Mouse (Mus musculus) bone marrow macrophage, adult 2 months (primary cell): ENCODE results near the gene Tdo2. TPM values are rescaled to one million over a fixed set of nuclear protein-coding genes. Genes with fewer than 3 reads are reported as not detected.

Experiments used
- H3K27ac ChIP-seq: 2 replicates; pipeline ENCODE4 v1.5.1; 2012; ENCODE audit warnings: low read depth, low read length; ENCODE audit not compliant: insufficient read depth
- H3K4me1 ChIP-seq: 2 replicates; pipeline ENCODE4 v1.6.1; 2012; ENCODE audit warnings: low read length; ENCODE audit not compliant: control insufficient read depth, insufficient read depth
- H3K4me3 ChIP-seq: 2 replicates; pipeline ENCODE4 v1.5.1; 2012; ENCODE audit warnings: mild to moderate bottlenecking, low read length, moderate library complexity; ENCODE audit not compliant: insufficient read depth
- CTCF ChIP-seq: IDR thresholded peaks from 2 replicates; pipeline ENCODE4 v1.5.1; 2012; ENCODE audit warnings: low read depth, mild to moderate bottlenecking, low read length, moderate library complexity
- POLR2A ChIP-seq: IDR thresholded peaks from 2 replicates; pipeline ENCODE4 v1.6.1; 2012; ENCODE audit warnings: mild to moderate bottlenecking, low read depth, low read length, borderline replicate concordance
- polyA plus RNA-seq: library from polyadenylated mRNA; stranded (reverse); fragments of >200 nt; gene quantifications from 2 replicates; pipeline ENCODE4 v1.2.4, GENCODE M21; 2012; ENCODE audit not compliant: missing spikeins, insufficient read depth, insufficient read length

The Tdo2 gene
- polyA plus RNA-seq, 1 experiment: not detected

GRCm38 (mm10) chr3:81944851-81945393, 31.1 kb downstream of the Tdo2 start:
- Histone ChIP-seq H3K27ac (no peak overlapping the region), H3K4me1 (no peaks in the 10 kb centered on the region), H3K4me3 (no peak overlapping the region)
- no peak for TF ChIP-seq POLR2A

- Histone ChIP-seq H3K27ac (no peak overlapping the region), H3K4me3 (no peak overlapping the region), H3K4me1 (no peaks in the 10 kb centered on the region)
- no peak for TF ChIP-seq CTCF
- no peak for TF ChIP-seq POLR2A
Measured at GRCm38 (mm10) chr3:81943097-81943496, 32.9 kb downstream of the Tdo2 start.

DNA sequence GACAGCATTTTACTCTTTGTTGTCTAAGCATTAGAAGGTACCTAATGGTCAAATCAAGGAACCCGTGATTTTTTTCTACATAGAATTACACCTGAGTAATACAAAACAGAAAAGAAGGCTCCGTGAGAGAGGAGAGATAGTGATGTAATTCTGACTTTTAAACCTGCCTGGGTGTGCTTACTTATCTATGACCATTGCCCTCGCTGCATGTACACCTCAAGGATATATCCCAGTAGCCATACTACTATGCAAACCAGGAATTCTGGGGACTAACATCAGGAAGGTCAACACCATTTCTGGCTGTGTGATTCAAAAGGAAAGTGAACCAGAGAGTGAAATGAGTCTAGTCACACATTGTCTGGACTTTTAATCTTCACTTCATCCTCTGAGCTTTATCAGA, 33.7 kb downstream of the Tdo2 start:
- Histone ChIP-seq H3K4me3 (no peak overlapping the region), H3K4me1 (no peaks in the 10 kb centered on the region), H3K27ac (no peak overlapping the region)
- TF ChIP-seq POLR2A (no peak), CTCF (no peak)

DNA sequence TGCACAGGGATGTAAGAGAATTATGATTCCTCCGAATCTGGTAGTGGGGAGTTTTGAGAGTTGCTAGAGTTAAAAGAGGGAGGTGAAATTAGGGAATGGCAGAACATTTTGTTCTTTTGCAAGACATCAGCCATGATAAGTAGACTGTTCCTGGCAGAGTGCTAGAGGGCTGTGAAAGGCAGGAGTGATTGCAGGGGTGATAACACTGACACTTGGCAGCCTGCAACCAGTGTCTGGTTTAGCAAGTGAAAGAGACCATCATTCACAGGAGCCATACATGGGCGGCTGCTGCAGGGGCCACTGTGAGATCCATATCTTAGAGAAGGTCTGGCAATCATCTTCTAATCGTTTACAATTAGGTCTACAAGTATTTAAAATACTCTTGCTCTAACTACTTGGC, 37.1 kb downstream of the Tdo2 start:
- TF ChIP-seq POLR2A: no peak
- TF ChIP-seq CTCF: no peak
- Histone ChIP-seq H3K27ac (no peak overlapping the region), H3K4me1 (peaks cover 3% of the 10 kb centered on the region), H3K4me3 (no peak overlapping the region)

GRCm38 (mm10) chr3:81933348-81933747, 42.7 kb downstream of the Tdo2 start:
- H3K27ac ChIP-seq: no peak overlapping the region
- H3K4me1 ChIP-seq: peaks cover 14% of the 10 kb centered on the region
- H3K4me3 ChIP-seq: peak overlapping the region; percentile 99; the same call in 1 of the 2 replicates
- no peak for TF ChIP-seq POLR2A
- no peak for TF ChIP-seq CTCF

- Histone ChIP-seq H3K4me3 (peak within 1 kb of the TSS; percentile 99), H3K27ac (peak within 1 kb of the TSS; percentile 83), H3K4me1 (peaks cover 14% of the 10 kb centered on the region)
- TF ChIP-seq CTCF (peak; percentile 89), POLR2A (no peak)
Measured at GRCm38 (mm10) chr3:81932141-81933101, 43.6 kb downstream of the Tdo2 start, which contains the start of gene Ctso. TSS of gene Ctso (plus strand) at chr3:81932601.

GRCm38 (mm10) chr3:81931695-81932094, 44.3 kb downstream of the Tdo2 start:
- TF ChIP-seq POLR2A (no peak), CTCF (no peak)
- Histone ChIP-seq H3K4me1 (peaks cover 14% of the 10 kb centered on the region), H3K4me3 (no peak overlapping the region), H3K27ac (no peak overlapping the region)

GRCm38 (mm10) chr3:81929073-81929472, 46.9 kb downstream of the Tdo2 start:
- Histone ChIP-seq H3K4me3 (no peak overlapping the region), H3K4me1 (peaks cover 11% of the 10 kb centered on the region), H3K27ac (no peak overlapping the region)
- TF ChIP-seq POLR2A (no peak), CTCF (no peak)

DNA sequence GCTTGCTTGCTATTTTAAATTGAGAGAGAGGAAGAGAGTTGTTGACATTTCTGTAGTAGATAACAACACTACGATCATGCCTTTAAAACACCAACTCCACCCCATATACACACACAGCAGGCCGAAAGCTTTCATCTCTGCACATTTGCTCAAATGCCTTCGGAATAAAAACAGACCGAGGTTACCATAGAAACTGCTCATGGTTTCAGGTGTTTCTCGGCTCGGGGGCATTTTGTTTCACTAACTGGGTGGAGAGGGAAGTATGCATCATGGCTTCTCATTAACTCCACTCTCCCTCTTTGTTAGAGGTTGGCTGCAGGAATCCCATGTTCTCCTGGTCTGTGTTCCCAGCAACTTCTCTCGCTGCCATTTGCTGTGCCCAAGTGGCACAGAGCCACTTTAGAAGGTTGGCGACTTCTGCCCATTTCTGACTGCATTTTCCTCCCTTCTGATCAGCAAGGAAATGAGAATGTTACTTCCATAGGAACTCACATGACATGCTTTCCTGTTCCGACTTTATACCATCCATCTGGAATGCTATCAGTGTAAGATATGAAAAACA, 49.2 kb downstream of the Tdo2 start:
- no peak for TF ChIP-seq POLR2A
- TF ChIP-seq CTCF: no peak
- no peaks in the 10 kb centered on the region for H3K4me1 ChIP-seq
- H3K27ac ChIP-seq: no peak overlapping the region
- no peak overlapping the region for H3K4me3 ChIP-seq

GRCm38 (mm10) chr3:81925856-81926255, 50.1 kb downstream of the Tdo2 start:
- H3K27ac ChIP-seq: no peak overlapping the region
- TF ChIP-seq POLR2A (no peak), CTCF (no peak)
- H3K4me1 ChIP-seq: no peaks in the 10 kb centered on the region
- H3K4me3 ChIP-seq: no peak overlapping the region
